Mouse (Mus musculus): ENCODE measurements around the gene Kbtbd12. TPM values are rescaled to one million over a fixed set of nuclear protein-coding genes. Genes with fewer than 3 reads are reported as not detected.

Kbtbd12 gene
- polyA plus RNA-seq, 1 experiment from 2014 or later, result 1.3 TPM

DNA sequence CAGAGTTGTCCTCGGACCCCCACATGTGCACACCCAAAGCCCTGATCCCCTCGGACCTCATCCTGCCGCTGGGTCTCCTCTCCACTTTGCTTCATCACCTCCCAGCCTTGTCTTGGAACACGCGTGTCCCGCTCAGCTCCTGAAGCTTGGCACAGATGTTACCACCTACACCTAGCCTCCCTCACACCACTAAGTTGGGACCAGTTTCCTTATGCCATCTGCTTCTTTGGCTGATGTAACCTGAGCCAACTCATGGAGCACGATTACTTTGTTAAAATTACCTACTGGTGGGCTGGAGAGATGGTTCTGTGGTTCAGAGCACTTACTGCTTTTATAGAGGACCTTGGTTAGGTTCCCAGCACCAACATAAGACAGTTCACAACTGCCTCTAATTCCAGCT, 115.9 kb downstream of the Kbtbd12 start:
- TF ChIP-seq CTCF (IDR thresholded peaks at IDR 0.05; ENCODE audit: low read depth) (no peak), EP300 (IDR thresholded peaks at IDR 0.05; ENCODE audit: low read depth) (no peak)
- 82% methylated on average over 7 of the region's 7 CpGs for WGBS (ENCODE audit: insufficient replicate concordance)
- no peak overlapping the region for H3K27ac ChIP-seq (ENCODE audit: low read depth)
- H3K9me3 ChIP-seq (ENCODE audit: low read length), result no peaks in the 10 kb centered on the region
- no peak for ATAC-seq
- H3K36me3 ChIP-seq (replicated peaks; ENCODE audit: insufficient read depth, low read length), result peaks cover 4% of the 10 kb centered on the region
- H3K4me3 ChIP-seq (ENCODE audit: low read depth, low read length), result no peak overlapping the region
- no peak overlapping the region for H3K9ac ChIP-seq (replicated peaks)
- DNase-seq, result no peak
- no peaks in the 10 kb centered on the region for H3K27me3 ChIP-seq (ENCODE audit: insufficient read depth, low read length)
- no peak overlapping the region for H3K4me2 ChIP-seq (ENCODE audit: low read depth, low read length)
- peaks cover 18% of the 10 kb centered on the region for H3K4me1 ChIP-seq (ENCODE audit: insufficient read depth)

DNA sequence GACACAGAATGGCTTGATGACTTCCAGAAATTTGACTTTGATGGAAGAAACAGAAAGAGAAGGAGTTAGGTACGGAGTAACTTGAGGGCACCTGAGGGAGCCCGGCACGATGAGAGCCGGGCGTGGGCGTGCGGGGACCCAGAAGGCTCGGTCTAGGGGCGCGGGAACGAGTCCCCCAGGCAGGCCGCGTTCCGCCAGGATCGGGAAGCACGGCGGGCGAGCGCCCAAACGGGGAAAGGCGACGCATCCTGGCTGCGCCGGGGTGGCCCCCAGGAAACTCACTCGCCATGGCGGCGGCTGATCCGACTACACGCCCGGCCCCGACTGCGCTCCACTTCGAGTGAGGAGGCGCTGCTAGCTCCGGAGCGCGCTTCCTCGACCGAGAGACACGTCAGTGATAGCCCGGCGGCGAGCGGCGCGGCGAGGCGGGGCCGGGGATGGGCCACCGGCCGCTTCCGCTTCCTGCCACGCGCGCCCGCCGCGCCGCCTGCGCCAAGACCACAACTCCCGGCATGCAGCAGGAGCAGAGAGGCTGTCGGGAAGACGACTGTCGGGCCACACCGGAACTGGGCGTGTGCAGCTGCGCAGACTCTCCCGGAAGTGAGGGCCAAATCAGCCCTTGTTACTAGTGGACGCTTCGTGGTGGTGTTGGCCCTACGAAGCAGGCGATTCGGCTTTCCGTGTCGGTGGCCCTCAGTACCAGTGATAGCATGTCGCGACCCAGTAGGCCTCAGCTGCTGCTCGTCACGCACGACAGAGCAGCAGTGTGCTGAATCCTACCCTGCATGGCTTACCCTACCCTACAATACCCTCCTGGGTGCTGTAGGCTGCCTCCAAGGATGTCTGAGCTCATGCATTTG, 119.1 kb downstream of the Kbtbd12 start, which contains the start of gene Sec61a1:
TSS of gene Sec61a1 (minus strand) at position 502 of the 860 bp plus-strand sequence.
- Histone ChIP-seq H3K27me3 (ENCODE audit: insufficient read depth, low read length) (no peaks in the 10 kb centered on the region), H3K9me3 (ENCODE audit: low read length) (no peaks in the 10 kb centered on the region), H3K27ac (ENCODE audit: low read depth) (peak within 1 kb of the TSS; percentile 95), H3K4me2 (ENCODE audit: low read depth, low read length) (peak within 1 kb of the TSS; percentile 89), H3K9ac (replicated peaks) (peak within 1 kb of the TSS; percentile 96), H3K4me3 (ENCODE audit: low read depth, low read length) (peak within 1 kb of the TSS; percentile 90), H3K36me3 (replicated peaks; ENCODE audit: insufficient read depth, low read length) (peaks cover 29% of the 10 kb centered on the region), H3K4me1 (ENCODE audit: insufficient read depth) (peaks cover 27% of the 10 kb centered on the region)
- ATAC-seq (peak; percentile 98), DNase-seq (peak; percentile 97)
- no peak for TF ChIP-seq CTCF (IDR thresholded peaks at IDR 0.05; ENCODE audit: low read depth)
- no peak for TF ChIP-seq EP300 (IDR thresholded peaks at IDR 0.05; ENCODE audit: low read depth)
- WGBS (ENCODE audit: insufficient replicate concordance), result under 1% methylated on average over 62 of the region's 80 CpGs

DNA sequence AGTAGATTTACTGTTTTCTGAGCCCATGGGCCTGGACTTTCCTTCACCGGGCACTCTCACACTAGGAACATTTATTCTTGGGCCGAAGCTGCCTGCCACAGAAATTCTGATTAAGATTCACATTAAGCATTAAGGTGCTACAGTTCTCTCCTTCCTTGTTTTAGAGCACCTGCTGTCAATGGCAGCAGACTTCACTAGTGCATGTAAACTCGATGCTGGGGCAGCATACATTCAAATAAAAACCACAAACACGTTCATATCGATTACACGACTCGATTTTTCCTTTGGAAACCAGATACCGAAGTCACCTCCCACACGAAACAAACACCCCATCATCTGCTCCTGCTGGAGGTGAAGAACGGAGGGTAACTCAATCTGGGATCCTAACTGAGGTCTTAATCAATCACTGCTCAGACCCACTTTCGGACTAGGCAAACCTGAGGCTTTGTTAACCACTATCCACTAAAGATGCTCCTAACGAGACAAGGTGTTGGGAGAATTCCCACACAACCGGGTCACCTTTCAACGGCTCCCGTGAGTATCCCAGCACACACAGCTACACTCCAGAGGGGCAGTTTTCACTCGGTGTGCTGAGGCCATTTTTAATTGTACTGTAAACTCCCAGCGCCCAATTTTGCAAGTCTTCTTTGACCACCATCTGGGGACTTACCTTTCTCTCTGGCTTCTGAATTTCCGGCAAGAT, 119.9 kb downstream of the Kbtbd12 start:
- DNase-seq, result no peak

DNA sequence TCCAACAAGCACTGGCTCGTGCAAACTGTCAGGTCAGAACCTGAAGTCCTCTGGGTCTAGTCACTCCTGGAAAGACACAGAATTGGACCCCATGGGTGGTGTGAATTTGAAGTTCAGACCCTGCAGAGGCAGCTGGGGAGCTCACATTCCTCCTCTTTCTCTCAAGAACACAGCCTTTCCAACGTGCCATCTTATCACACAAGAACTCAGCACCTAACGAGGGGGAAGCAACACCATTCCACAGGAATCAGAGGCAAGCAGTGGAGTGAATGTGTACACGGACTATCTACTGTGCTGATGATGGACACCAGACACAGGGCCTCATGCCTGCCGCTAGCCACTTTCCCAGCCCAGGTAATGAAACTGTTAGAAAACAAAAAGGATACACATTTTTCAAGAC, 121.1 kb downstream of the Kbtbd12 start:
- Histone ChIP-seq H3K27me3 (ENCODE audit: insufficient read depth, low read length) (no peaks in the 10 kb centered on the region), H3K36me3 (replicated peaks; ENCODE audit: insufficient read depth, low read length) (peaks cover 43% of the 10 kb centered on the region), H3K9me3 (ENCODE audit: low read length) (no peaks in the 10 kb centered on the region), H3K9ac (replicated peaks) (peak overlapping the region; percentile 28; the same call in 1 of the 2 replicates), H3K4me2 (ENCODE audit: low read depth, low read length) (peak overlapping the region; percentile 89), H3K27ac (ENCODE audit: low read depth) (no peak overlapping the region), H3K4me1 (ENCODE audit: insufficient read depth) (peaks cover 23% of the 10 kb centered on the region), H3K4me3 (ENCODE audit: low read depth, low read length) (peak overlapping the region; percentile 90)
- TF ChIP-seq CTCF (IDR thresholded peaks at IDR 0.05; ENCODE audit: low read depth) (no peak), EP300 (IDR thresholded peaks at IDR 0.05; ENCODE audit: low read depth) (no peak)
- 52% methylated on average over 5 of the region's 5 CpGs for WGBS (ENCODE audit: insufficient replicate concordance)
- ATAC-seq (no peak), DNase-seq (no peak)

More for the DNA sequence above, 119.9 kb downstream of the Kbtbd12 start:
- H3K27me3 ChIP-seq (ENCODE audit: insufficient read depth, low read length), result no peaks in the 10 kb centered on the region
- H3K9me3 ChIP-seq (ENCODE audit: low read length), result no peaks in the 10 kb centered on the region
- H3K4me1 ChIP-seq (ENCODE audit: insufficient read depth), result peaks cover 27% of the 10 kb centered on the region
- TF ChIP-seq EP300 (IDR thresholded peaks at IDR 0.05; ENCODE audit: low read depth) (no peak), CTCF (IDR thresholded peaks at IDR 0.05; ENCODE audit: low read depth) (no peak)
- H3K4me3 ChIP-seq (ENCODE audit: low read depth, low read length), result peak overlapping the region; percentile 90
- H3K9ac ChIP-seq (replicated peaks), result peak overlapping the region; percentile 96
- no peak for ATAC-seq
- H3K27ac ChIP-seq (ENCODE audit: low read depth), result peak overlapping the region; percentile 95
- H3K36me3 ChIP-seq (replicated peaks; ENCODE audit: insufficient read depth, low read length), result peaks cover 32% of the 10 kb centered on the region
- WGBS (ENCODE audit: insufficient replicate concordance), result 6% methylated on average over 18 of the region's 18 CpGs
- peak overlapping the region; percentile 89 for H3K4me2 ChIP-seq (ENCODE audit: low read depth, low read length)

DNA sequence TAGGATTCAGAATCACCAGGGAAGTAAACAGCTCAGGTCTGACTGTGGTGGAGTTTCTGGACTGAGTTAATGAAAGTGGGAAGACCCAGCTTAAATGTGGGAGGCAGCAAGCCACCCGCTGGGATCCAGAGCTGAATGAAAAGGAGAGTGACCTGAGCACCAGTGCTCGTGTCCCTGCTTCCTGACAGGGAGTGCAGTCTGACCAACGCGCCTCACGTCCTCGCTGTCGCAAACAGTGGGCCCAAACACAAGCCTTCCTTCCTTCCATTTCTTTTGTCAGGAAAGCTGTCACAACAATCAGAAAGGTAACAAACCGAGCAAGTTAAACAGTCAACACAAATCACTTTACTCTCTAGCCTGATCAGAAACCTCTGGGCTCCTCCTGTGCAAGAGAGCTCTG, 121.8 kb downstream of the Kbtbd12 start:
- peaks cover 50% of the 10 kb centered on the region for H3K36me3 ChIP-seq (replicated peaks; ENCODE audit: insufficient read depth, low read length)
- no peak for TF ChIP-seq EP300 (IDR thresholded peaks at IDR 0.05; ENCODE audit: low read depth)
- no peak for TF ChIP-seq CTCF (IDR thresholded peaks at IDR 0.05; ENCODE audit: low read depth)
- H3K4me3 ChIP-seq (ENCODE audit: low read depth, low read length), result no peak overlapping the region
- no peaks in the 10 kb centered on the region for H3K9me3 ChIP-seq (ENCODE audit: low read length)
- H3K9ac ChIP-seq (replicated peaks), result 0 out of 2 replicates have a peak overlapping the region, but pooled peaks have one; percentile 31
- H3K4me2 ChIP-seq (ENCODE audit: low read depth, low read length), result peak overlapping the region; percentile 33; the same call in 1 of the 2 replicates
- DNase-seq, result no peak
- no peaks in the 10 kb centered on the region for H3K27me3 ChIP-seq (ENCODE audit: insufficient read depth, low read length)
- ATAC-seq, result no peak
- H3K27ac ChIP-seq (ENCODE audit: low read depth), result no peak overlapping the region
- peaks cover 23% of the 10 kb centered on the region for H3K4me1 ChIP-seq (ENCODE audit: insufficient read depth)
- WGBS (ENCODE audit: insufficient replicate concordance), result 79% methylated on average over 8 of the region's 8 CpGs

DNA sequence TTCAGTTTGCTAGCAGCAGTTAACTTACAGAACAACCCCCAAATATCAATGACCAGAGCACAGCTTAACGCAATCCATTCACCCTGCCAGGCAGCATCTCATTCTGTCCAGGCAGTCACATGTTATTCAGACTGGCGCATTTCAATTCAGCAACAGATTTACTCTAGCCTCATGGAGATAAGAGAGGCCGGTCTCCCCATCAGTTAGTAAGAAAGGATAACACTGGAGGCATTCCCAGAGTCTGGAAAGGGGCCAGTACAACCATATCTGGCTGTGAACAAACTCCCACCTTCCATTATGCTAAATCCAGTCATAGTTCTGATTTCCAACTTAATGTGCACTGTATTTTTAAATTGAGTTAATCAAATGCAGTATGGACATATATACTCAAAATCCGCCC, 123.2 kb downstream of the Kbtbd12 start:
- Histone ChIP-seq H3K4me1 (ENCODE audit: insufficient read depth) (peaks cover 22% of the 10 kb centered on the region), H3K9ac (replicated peaks) (no peak overlapping the region), H3K4me2 (ENCODE audit: low read depth, low read length) (no peak overlapping the region), H3K9me3 (ENCODE audit: low read length) (no peaks in the 10 kb centered on the region), H3K4me3 (ENCODE audit: low read depth, low read length) (no peak overlapping the region), H3K27ac (ENCODE audit: low read depth) (no peak overlapping the region), H3K27me3 (ENCODE audit: insufficient read depth, low read length) (no peaks in the 10 kb centered on the region), H3K36me3 (replicated peaks; ENCODE audit: insufficient read depth, low read length) (peaks cover 65% of the 10 kb centered on the region)
- DNase-seq, result no peak
- WGBS (ENCODE audit: insufficient replicate concordance), result 82% methylated on average over 4 of the region's 4 CpGs
- ATAC-seq, result no peak
- TF ChIP-seq CTCF (IDR thresholded peaks at IDR 0.05; ENCODE audit: low read depth) (no peak), EP300 (IDR thresholded peaks at IDR 0.05; ENCODE audit: low read depth) (no peak)
